Mouse (Mus musculus): ENCODE measurements around the gene Coro2b.
A peak's percentile ranks its signal among the peaks of the same experiment; 100 is the strongest.

Gene Coro2b

DNA sequence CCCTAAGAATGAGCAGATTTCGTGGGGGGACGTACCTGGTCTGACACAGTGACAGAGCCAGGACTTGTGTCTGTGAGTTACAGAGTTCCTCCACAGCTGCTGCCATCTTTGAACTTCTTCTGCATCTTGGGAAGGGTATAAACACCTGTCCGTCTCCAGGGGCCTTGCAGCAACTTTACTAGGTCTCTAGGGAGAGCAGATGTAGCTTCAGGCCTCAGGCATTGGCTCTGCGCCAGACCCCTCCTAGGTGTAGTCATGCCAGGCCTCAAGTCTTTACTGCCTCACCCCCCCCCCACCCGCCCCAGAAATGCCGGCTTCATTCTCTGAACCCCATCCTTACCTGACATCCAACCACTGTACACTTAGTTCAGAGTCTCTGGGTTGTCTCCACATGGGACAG is 1.1 kb upstream of the Coro2b start:
- no peak for DNase-seq

DNA sequence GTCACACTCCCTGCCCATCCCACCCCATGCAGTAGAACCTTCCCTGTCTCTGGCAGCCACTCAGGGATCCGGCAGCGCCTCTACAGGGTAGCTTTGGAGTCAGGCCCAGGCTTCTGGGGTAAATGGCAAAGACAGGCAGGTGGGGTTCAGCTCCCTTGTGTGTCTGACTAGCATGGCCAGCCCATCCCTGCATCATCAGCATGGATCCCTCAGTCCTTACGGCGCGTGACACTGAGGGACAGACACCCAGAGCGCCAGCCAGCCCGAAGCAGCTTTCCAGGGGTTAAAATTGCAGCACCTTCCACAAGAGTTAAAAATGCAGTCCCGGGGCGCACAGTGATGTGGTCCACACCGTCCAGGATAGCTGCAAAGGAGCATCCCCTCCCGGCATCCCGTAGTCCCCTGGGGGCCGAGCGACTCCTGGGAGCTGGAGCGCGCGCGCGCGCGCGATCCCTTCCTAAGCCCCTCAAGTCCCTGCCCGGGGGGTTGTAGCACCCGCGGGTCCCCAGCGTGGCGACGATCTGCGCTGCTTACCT is 657 bp downstream of the Coro2b start:
- DNase-seq, result peak; percentile 53

- no peak for DNase-seq
These were observed 1.3 kb downstream of the Coro2b start for GRCm38 (mm10) chr9:62535566-62535965.

GRCm38 (mm10) chr9:62534691-62535090 is 2.2 kb downstream of the Coro2b start:
- DNase-seq, result no peak

- DNase-seq, result no peak
These were observed 2.7 kb downstream of the Coro2b start for GRCm38 (mm10) chr9:62534158-62534557.

DNA sequence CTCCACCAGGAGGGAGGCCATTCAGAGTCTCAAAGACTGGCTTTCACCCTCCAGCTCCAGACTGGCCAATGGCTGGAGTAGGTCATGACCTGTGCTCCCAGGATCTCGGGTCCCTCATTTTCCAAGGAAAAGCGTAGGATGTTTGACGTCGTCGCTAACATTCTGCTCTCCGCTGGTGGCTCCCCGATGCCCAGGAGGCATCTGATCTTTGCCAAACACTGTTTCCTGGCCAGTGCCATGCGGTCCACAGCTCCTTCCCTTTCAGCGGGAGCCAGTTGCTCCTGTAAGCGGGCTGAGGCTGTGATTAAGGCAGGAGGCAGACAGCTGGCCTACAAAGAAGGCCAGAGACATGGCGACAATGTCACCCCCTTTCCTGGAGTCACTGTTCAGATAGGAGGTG is 4.0 kb downstream of the Coro2b start:
- DNase-seq, result no peak

DNA sequence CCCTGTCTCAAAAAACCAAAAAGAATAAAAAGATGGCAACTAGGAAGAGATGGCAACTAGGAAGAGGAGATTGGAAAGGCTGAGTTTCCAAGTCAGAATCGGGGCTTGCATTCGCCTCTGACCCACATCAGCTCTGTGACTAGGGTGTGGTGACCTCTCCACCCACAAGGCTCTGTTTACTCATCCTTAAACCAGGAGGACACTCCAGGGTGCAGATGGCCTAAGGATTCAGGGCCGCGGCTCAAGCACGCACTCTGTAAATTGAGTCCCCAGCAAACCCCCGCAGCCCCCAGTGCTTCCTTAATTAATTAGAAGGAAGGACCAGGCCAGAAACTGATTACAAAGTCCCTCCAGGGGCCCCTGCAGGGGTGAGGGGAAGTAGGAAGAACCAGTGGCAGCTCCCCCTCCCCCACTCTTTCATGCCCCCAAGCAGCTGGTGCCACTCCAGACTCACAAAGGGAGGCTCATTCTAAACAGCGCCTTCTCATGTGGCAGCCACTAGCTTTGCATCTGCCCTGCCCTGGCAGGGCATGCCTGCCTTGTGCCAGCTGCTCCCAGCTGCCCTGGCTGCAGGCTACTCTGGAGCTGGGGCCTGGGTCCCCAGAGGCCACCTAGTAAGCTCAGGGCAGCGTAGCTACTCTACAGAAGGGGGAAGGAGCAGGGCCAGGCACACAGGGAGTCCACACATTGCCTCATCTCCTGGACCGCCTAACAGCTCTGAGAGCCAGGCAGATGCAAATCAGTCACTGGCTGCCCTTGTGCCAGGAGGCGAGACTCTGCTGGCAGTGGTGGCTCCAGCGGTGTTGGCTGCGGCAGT is 5.2 kb downstream of the Coro2b start:
- peak; percentile 78 for DNase-seq

GRCm38 (mm10) chr9:62528527-62528926 is 8.3 kb downstream of the Coro2b start:
- no peak for DNase-seq

DNA sequence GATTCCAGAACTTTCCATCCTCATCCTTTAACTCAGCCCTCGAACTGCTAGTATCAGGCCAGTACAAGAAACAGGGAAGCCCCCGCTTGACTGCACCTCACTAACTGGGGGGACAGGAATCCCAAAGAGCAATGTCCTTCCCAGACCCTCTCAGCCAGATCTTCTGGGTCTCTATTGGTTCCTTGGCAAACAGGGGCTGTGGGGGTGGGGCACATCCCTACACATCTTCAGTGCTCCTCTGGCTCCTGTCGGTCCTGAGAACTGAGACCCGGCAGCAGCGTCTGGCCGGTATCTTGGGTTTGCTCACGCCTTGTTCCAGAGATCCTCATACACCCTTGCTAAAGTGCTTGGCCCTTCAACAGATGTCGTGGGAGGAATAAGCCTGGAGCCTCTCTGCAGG is 10.0 kb downstream of the Coro2b start:
- no peak for DNase-seq

- DNase-seq, result no peak
These were observed 10.4 kb downstream of the Coro2b start for GRCm38 (mm10) chr9:62526451-62526850.

DNA sequence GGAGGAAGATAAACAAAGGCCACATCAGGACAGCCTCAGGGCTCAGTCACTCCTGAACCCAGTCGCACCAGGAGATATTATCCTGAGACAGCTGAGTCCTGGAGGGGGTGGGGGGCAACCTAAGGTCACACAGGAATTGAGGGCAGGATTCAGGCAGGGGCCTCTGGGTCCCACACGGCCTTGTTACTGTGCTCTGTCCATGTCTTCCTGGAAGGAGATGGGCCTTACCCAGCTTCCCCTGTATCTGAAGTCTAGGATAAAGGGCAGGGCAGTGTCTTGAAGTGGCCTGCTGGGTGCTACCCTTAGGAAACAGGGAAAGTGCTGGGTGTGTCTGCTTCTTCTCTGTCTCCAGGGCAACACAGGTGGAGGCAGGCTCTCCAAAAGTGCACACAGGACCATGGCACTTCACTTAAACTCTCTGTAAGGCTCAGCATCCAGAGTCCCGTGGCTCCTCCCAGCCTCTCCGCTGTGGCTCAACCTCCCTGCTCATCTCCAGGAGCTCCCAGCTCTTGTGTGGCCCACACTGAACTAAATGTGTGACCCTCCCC is 12.0 kb downstream of the Coro2b start:
- no peak for DNase-seq

DNA sequence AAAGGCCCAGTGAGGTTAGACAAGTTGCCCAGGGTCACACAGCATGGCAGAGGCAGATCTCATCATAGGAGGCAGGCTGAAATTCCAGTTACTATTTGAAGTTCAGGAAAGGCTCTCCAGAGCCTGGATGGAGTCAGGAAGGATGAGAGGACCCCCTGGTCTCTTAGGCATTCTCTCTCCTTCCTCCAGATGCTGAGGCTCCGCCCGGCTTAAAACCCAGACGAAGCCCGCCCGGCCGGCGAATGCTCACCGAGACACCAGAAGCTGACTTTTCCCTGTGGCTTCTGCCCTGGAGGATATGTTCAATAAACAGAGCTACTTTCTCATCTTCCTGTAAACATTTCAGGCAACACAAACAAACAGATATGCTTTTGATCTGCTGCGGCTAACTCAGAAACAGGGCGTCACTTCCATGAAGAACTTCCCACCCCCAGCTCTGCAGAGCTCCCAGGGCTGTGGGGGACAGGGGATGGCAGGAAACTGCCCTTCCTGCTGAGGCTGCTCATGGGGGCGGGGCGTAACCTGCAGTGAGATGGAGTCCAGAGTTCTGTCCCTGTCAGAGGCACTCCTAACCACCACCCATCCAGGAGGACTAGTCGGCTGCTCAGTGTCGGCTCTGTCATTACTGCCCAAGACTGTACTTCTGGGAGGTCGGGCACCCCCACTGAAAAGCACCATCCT is 13.9 kb downstream of the Coro2b start:
- DNase-seq, result peak; percentile 56

- DNase-seq, result no peak
These were observed 14.6 kb downstream of the Coro2b start for GRCm38 (mm10) chr9:62522211-62522610.

DNA sequence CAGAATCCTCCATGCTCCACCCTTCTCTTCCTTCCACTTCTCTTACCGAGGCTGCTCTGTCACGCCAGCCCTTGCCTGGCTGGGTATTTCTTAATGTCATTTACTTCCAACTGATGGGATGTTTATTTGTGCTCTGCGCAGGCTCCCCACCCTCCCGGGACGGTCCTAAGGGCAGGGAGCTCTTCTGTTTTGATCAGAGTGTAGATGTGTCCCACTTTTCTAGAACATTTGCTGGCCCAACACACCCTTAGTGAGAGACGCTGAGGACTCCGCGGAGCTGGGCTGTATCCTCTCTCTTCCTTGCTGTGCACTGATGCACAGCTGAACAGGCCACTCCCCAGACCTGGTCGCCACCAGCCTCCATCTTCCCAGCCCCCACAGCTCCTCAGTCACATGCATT is 15.3 kb downstream of the Coro2b start:
- DNase-seq, result no peak

DNA sequence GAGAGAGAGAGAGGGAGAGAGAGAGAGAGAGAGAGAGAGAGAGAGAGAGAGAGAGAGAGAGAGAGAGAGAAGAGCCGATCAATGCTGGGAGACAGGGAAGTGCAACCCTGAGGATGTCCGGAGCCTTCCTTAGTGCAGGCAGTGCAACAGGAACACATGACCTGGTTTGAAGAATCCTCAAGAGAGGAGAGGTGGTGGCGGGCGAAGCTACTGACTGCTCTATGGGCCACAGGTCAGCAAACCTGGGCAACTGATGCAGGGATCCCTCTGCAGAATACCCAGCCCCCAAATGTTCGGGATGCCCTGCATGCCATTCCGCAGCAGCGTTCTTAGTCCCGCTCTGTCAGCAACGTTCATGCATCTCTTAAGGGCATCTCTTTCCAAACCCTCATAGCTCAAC is 15.9 kb downstream of the Coro2b start:
- DNase-seq, result no peak

DNA sequence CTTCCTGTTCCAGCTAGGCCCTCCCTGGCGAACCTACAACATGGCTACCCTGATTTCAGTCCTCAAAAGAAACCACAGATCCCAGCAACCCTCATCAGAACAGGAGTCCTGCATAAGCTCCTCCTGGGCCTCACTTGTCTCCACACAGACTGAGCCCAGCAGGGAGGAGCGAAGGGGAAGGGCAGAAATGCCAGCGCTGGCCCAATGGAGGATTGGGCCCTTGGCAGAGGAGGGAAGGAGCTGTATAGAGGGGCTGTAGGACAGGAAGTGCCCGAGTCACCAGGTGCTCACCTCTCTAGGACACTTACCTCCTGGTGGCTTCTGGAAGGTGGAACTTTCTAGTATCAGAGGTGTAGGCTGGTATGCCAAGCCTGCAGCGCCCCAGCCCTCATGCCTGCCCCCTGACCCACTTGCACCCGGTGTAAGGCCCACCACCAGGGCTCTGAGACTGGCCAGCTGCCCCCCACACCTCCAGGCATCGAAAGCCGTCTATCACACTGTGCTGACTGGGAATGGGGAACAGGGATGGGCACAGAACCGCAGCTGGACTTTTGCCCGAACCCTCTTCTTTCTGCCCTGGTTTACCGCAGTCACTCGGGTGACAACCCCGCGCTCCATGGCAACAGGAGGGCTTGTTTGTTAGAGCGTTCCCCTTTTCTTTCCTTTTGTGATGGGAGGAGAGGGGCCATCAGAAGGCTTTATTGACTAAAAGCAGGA is 16.9 kb downstream of the Coro2b start:
- DNase-seq, result no peak

- no peak for DNase-seq
These were observed 17.5 kb downstream of the Coro2b start for GRCm38 (mm10) chr9:62519334-62519733.

GRCm38 (mm10) chr9:62518572-62518971 is 18.3 kb downstream of the Coro2b start:
- no peak for DNase-seq

- no peak for DNase-seq
These were observed 19.5 kb downstream of the Coro2b start for GRCm38 (mm10) chr9:62517112-62517957.

GRCm38 (mm10) chr9:62515138-62515537 is 21.7 kb downstream of the Coro2b start:
- DNase-seq, result no peak

- no peak for DNase-seq
These were observed 23.2 kb downstream of the Coro2b start for GRCm38 (mm10) chr9:62513492-62514133.

- DNase-seq, result peak; percentile 64
These were observed 26.3 kb downstream of the Coro2b start for GRCm38 (mm10) chr9:62510530-62510936.

Data from embryo, embryonic 11 days (tissue).